Mouse (Mus musculus) E14TG2a.4 (cell line): ENCODE data around the gene Eif3b.
A peak's percentile ranks its signal among the peaks of the same experiment; 100 is the strongest.
"Not testable (repeated sequence)": the region's sequence is repeated elsewhere in the genome, so short reads cannot be mapped to it uniquely, and the experiment has no call there.

ENCODE experiments used
- H3K27me3 ChIP-seq: 2 replicates; pipeline ENCODE4 v1.6.1; 2014; ENCODE audit warnings: low read length, control low read depth; ENCODE audit not compliant: insufficient read depth
- H3K36me3 ChIP-seq: 2 replicates; pipeline ENCODE4 v1.6.1; 2014; ENCODE audit warnings: low read length, control low read depth; ENCODE audit not compliant: insufficient read depth
- H3K4me1 ChIP-seq: replicated peaks from 2 replicates; pipeline ENCODE4 v1.6.1; 2014; ENCODE audit warnings: low read depth, low read length, control low read depth
- H3K4me3 ChIP-seq: replicated peaks from 2 replicates; pipeline ENCODE4 v1.5.1; 2014; ENCODE audit warnings: mild to moderate bottlenecking, low read length
- H3K9me3 ChIP-seq: 2 replicates; pipeline ENCODE4 v1.6.1; 2014; ENCODE audit warnings: low read length, control low read depth
- CTCF ChIP-seq: conservative IDR thresholded peaks from 2 replicates; pipeline ENCODE4 v1.5.1; 2014; ENCODE audit warnings: low read length
- NANOG ChIP-seq: IDR thresholded peaks from 2 replicates; pipeline ENCODE4 v1.6.1; 2014; ENCODE audit warnings: borderline replicate concordance, low read length, mixed read lengths
- POU5F1 ChIP-seq: IDR thresholded peaks from 2 replicates; pipeline ENCODE4 v1.6.1; 2014; ENCODE audit warnings: low read length, borderline replicate concordance

Gene Eif3b

DNA sequence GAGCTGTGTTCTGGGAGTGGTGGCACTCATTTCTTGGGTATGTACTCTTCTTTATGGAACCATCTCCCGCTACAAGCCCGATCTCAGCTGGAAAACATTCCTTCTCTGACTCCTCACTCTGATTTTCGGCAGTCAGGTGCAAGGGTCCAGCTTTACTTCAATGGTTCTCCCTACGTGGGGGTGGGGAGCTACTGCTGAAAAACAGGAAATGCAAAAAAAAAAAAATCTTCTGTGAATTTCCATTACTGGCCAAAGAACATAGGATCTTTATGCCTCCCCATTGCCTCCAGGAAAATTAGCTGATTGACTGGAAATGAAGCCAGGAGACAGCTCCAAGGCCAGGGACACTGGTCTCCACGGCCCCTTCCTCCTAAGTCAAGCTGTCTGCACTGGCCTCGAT lies 12.5 kb upstream of the Eif3b start:
- TF ChIP-seq CTCF (no peak), POU5F1 (no peak), NANOG (no peak)
- H3K9me3 ChIP-seq = no peaks in the 10 kb centered on the region
- H3K36me3 ChIP-seq = no peaks in the 10 kb centered on the region
- no peak overlapping the region for H3K4me3 ChIP-seq
- H3K4me1 ChIP-seq = no peaks in the 10 kb centered on the region
- H3K27me3 ChIP-seq = peaks cover 15% of the 10 kb centered on the region; the same call in 1 of the 2 replicates

DNA sequence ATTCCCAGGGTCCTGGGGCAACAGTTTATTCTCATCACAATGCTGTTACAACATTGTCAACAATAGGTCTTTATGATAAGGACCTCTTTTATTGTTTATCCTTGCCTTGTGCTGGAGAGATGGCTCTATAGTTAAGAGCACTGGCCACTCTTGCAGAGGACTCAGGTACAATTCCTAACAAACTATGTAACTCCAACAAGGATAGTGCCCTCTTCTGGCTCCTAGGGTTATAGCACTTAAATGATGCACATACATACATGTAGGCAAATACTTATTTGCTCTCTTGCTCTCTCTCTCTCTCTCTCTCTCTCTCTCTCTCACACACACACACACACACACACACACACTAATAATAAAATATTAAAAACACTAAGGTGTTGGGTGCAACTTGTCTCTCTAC lies 10.3 kb upstream of the Eif3b start:
- Histone ChIP-seq H3K27me3 (peaks cover 11% of the 10 kb centered on the region; the same call in 1 of the 2 replicates), H3K36me3 (no peaks in the 10 kb centered on the region), H3K4me3 (no peak overlapping the region), H3K4me1 (no peaks in the 10 kb centered on the region), H3K9me3 (no peaks in the 10 kb centered on the region)
- TF ChIP-seq NANOG = no peak
- TF ChIP-seq CTCF = peak; percentile 39
- no peak for TF ChIP-seq POU5F1

DNA sequence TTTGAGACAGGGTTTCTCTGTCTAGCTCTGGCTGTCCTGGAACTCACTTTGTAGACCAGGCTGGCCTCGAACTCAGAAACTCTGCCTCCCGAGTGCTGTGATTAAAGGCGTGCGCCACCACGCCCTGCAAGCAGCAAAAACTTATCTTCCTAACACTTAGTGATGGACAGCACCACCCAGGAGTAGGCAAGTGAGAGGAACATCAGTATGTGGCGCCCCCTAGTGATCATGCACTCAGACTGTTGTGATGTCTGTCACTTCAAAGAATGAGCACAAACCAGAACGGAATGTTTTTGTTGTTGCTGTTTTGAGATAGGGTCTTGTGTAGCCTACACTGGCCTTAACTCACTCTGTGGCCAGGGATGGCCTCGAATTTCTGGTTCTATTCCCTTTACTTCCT lies 7.8 kb upstream of the Eif3b start:
- no peak for TF ChIP-seq NANOG
- TF ChIP-seq CTCF = peak; percentile 36
- Histone ChIP-seq H3K9me3 (no peaks in the 10 kb centered on the region), H3K4me3 (no peak overlapping the region), H3K36me3 (peaks cover 1% of the 10 kb centered on the region; the same call in 1 of the 2 replicates), H3K4me1 (no peaks in the 10 kb centered on the region), H3K27me3 (peaks cover 8% of the 10 kb centered on the region; the same call in 1 of the 2 replicates)

DNA sequence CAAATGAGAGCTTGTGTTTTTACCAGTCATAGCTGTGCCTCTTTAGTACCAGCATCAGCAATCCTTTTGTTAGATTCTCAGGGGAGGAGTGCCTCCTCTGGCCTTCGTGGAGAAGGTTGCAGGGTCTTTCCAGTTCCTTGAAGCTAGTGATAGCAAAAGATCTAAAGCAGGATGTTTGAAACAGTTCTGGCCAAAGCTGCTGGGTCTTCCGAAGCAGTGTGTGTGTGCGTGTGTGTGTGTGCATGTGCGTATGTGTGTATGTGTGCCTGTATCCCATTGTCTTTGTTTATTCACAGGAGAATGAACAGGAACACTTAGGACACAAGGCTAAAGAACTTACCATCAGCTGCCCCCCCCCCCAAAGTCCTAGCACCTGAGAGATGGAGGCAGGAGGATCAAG lies 4.5 kb upstream of the Eif3b start:
- Histone ChIP-seq H3K36me3 (peaks cover 10% of the 10 kb centered on the region; the same call in 1 of the 2 replicates), H3K9me3 (no peaks in the 10 kb centered on the region), H3K4me1 (peaks cover 6% of the 10 kb centered on the region), H3K4me3 (no peak overlapping the region), H3K27me3 (no peaks in the 10 kb centered on the region)
- TF ChIP-seq CTCF = no peak

DNA sequence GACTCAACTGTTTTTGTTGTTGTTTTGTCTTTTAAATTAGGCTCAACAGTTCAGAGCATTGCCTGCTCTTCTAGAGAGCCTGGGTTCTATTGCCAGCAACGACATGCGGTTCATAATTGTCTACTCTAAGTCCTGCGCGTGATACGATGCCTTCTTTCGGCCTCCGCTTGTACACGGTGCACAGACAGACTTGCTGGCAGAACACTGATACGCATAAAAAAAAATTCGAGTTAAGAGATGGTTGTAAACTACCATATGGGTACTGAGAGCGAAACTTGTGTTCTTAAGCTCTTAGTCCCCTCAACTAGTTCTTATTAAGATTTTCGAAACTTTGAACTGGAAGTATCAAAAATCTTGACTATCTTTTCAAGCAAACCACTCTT lies 1.0 kb upstream of the Eif3b start:
- Histone ChIP-seq H3K9me3 (no peaks in the 10 kb centered on the region), H3K4me3 (peak overlapping the region; percentile 99), H3K4me1 (peaks cover 37% of the 10 kb centered on the region), H3K27me3 (no peaks in the 10 kb centered on the region), H3K36me3 (peaks cover 34% of the 10 kb centered on the region)
- TF ChIP-seq CTCF (no peak), NANOG (no peak), POU5F1 (no peak)

DNA sequence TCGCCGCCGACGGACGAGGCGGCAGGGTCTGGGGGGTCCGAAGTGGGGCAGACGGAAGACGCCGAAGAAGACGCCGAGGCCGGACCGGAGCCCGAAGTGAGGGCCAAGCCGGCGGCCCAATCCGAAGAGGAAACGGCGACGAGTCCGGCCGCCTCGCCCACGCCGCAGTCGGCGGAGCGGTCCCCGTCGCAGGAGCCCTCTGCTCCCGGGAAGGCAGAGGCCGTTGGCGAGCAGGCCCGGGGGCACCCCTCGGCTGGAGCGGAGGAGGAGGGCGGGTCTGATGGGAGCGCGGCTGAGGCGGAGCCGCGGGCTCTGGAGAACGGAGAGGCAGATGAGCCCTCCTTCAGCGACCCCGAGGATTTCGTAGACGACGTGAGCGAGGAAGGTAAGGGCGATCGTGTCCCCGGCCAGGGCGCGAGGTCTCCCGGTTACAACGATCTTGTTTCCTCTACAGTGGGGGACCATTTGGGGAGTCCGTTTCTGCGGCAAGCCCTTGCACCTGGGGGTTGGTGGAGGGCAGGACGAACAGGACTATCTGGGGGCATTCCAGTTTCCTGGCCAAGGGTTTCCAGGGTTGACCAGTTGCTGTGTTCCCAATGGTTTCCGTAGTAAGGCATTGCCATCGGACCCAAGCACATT lies 433 bp downstream of the Eif3b start:
- H3K9me3 ChIP-seq = no peaks in the 10 kb centered on the region
- peaks cover 49% of the 10 kb centered on the region for H3K36me3 ChIP-seq
- H3K27me3 ChIP-seq = no peaks in the 10 kb centered on the region
- peak overlapping the region; percentile 99 for H3K4me3 ChIP-seq
- TF ChIP-seq CTCF = no peak
- no peak for TF ChIP-seq POU5F1
- no peak for TF ChIP-seq NANOG
- H3K4me1 ChIP-seq = peaks cover 52% of the 10 kb centered on the region

DNA sequence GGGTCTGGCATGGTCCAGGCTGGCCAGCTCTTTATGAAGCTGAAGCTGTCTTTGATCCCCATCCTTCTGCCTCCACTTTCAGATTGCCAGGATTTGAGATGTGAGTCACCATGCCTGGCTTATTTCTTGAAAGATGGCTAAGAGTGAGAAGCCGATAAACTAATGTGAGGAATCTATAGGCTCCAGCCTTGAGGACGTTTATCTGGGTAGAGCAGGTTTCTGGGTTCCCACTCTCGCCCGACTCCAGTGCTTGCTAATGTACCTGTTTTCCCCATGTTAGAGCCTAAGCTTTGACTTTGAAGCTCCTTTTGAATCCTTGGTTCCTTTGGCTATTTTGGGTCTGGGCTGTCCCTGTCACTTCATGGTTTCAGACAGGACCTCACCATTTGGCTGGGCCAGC lies 1.5 kb downstream of the Eif3b start:
- no peaks in the 10 kb centered on the region for H3K27me3 ChIP-seq
- H3K9me3 ChIP-seq = no peaks in the 10 kb centered on the region
- peaks cover 62% of the 10 kb centered on the region for H3K4me1 ChIP-seq
- peak overlapping the region; percentile 99 for H3K4me3 ChIP-seq
- no peak for TF ChIP-seq CTCF
- no peak for TF ChIP-seq NANOG
- TF ChIP-seq POU5F1 = no peak
- H3K36me3 ChIP-seq = peaks cover 59% of the 10 kb centered on the region

DNA sequence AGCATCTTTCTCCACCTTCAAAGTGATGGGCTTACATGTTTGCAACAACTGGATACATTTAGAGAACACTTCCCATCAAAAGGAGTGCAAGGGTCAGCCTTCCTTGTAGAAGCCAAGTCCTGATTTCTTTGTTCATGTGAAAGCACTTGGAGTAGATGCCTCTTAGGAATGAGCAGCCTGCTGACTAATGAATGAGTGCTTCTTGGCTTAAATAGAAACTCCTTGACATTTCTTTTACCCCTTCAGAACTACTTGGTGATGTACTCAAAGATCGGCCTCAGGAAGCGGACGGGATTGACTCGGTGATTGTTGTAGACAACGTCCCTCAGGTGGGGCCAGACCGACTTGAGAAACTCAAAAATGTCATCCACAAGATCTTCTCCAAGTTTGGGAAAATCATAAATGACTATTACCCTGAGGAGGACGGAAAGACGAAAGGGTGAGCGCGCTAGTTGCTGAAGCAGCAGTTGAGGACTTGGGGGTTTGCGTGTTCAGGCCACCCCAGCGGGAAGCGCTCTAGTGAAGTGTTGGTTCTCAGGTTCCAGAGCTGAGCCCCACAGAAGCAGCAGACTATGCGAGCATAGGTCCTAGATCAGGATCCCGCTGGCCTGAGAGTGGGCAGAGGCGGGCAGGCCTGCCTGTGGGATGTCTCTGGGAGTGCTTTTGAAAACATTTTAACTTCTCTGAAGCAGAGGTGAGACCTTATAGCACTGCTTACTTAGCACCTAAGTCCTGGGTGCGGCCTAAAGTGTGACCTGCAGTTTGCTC lies 6.1 kb downstream of the Eif3b start:
- Histone ChIP-seq H3K9me3 (no peaks in the 10 kb centered on the region), H3K4me3 (no peak overlapping the region), H3K36me3 (peaks cover 95% of the 10 kb centered on the region), H3K27me3 (no peaks in the 10 kb centered on the region), H3K4me1 (peaks cover 72% of the 10 kb centered on the region)
- TF ChIP-seq POU5F1 (no peak), CTCF (no peak), NANOG (no peak)

DNA sequence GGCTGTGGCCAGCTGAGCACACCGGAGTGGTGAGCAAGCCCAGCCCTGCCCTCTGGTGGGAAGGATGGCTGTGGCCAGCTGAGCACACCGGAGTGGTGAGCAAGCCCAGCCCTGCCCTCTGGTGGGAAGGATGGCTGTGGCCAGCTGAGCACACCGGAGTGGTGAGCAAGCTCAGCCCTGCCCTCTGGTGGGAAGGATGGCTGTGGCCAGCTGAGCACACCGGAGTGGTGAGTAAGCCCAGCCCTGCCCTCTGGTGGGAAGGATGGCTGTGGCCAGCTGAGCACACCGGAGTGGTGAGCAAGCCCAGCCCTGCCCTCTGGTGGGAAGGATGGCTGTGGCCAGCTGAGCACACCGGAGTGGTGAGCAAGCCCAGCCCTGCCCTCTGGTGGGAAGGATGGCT lies 20.0 kb downstream of the Eif3b start:
- peaks cover 91% of the 10 kb centered on the region for H3K36me3 ChIP-seq
- not testable (repeated sequence) for H3K4me3 ChIP-seq, H3K9me3 ChIP-seq, H3K27me3 ChIP-seq
- H3K4me1 ChIP-seq = peaks cover 49% of the 10 kb centered on the region
